Mouse (Mus musculus) neural tube, embryonic 12.5 days (tissue): ENCODE measurements around the gene Habp2. TPM values are rescaled to one million over a fixed set of nuclear protein-coding genes. Genes with fewer than 3 reads are reported as not detected.

Experiments used
- ATAC-seq: fragments of 200-750 bp; cut with Nextera tagmentation; 2 replicates; pipeline ENCODE4 v1.8.0; 2017; ENCODE audit warnings: low read depth, mild to moderate bottlenecking, moderate TSS enrichment, moderate library complexity; ENCODE audit not compliant: low FRiP score
- H3K27ac ChIP-seq: fragments of 300-500 bp; sonication (generic); 2 replicates; pipeline ENCODE4 v1.5.1; 2016
- H3K27me3 ChIP-seq: fragments of 300-500 bp; sonication (generic); replicated peaks from 2 replicates; pipeline ENCODE4 v1.6.1; 2016; ENCODE audit warnings: mild to moderate bottlenecking
- H3K36me3 ChIP-seq: fragments of 300-500 bp; sonication (generic); 2 replicates; pipeline ENCODE4 v1.6.1; 2016; ENCODE audit warnings: mild to moderate bottlenecking
- H3K4me1 ChIP-seq: fragments of 300-500 bp; sonication (generic); 2 replicates; pipeline ENCODE4 v1.6.1; 2016
- H3K4me2 ChIP-seq: fragments of 300-500 bp; sonication (generic); replicated peaks from 2 replicates; pipeline ENCODE4 v1.6.1; 2016; ENCODE audit warnings: mild to moderate bottlenecking
- H3K4me3 ChIP-seq: fragments of 300-500 bp; sonication (generic); 2 replicates; pipeline ENCODE4 v1.5.1; 2016
- H3K9ac ChIP-seq: fragments of 300-500 bp; sonication (generic); 2 replicates; pipeline ENCODE4 v1.6.1; 2016; ENCODE audit warnings: mild to moderate bottlenecking
- H3K9me3 ChIP-seq: fragments of 300-500 bp; sonication (generic); 2 replicates; pipeline ENCODE4 v1.6.1; 2016; ENCODE audit warnings: mild to moderate bottlenecking
- WGBS: fragments of 180-500 bp; shearing (Covaris S2); methylation state at CpG from one replicate; pipeline ENCODE4 v1.1.7; 2016; 5-methylcytosine and 5-hydroxymethylcytosine counted together
- polyA plus RNA-seq: library from polyadenylated mRNA; unstranded; fragments of >200 nt; fragmentation: Nextera tagmentation; extraction: Ambion mirVana; gene quantifications from 2 replicates; pipeline ENCODE4 v1.2.1, GENCODE M21; 2016

Habp2 gene
- polyA plus RNA-seq, 1 experiment from 2014 or later = not detected

DNA sequence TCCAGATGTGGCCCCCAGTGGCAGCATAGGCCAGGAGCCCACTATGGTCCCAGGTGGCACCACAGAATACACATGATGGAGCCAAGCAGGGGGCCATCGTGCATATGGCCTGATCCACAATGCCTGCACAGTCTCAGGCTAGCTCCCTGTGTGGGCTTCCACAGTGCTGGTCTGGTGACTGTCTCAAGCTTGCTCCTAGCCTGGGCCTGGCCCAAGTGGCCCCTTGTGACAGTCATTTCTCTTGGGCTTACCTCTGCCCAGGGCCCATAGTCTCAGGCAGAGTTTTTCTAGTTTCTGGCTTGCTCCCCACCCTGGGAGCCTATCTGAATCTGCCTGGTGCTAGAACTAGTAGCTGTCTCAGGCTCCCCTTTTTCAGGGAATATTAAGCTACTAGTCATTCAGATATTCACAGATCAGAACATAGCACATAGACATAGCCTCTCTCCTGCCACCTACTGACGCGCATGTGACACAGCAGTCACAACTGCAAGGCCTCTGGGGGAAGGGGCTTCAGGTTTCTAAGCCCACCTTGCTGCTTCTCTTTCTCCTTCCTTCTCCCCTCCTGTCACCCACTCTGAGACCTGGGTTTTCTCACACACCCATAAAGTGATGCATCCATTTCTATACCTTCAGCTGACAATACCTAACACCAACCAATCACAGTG lies 9.7 kb upstream of the Habp2 start:
- WGBS = 55% methylated on average over 3 of the region's 3 CpGs
- Histone ChIP-seq H3K4me2 (no peak overlapping the region), H3K27me3 (no peaks in the 10 kb centered on the region), H3K4me3 (no peak overlapping the region), H3K9ac (no peak overlapping the region), H3K4me1 (no peaks in the 10 kb centered on the region), H3K36me3 (no peaks in the 10 kb centered on the region), H3K9me3 (no peaks in the 10 kb centered on the region), H3K27ac (no peak overlapping the region)
- ATAC-seq = no peak

- Histone ChIP-seq H3K4me2 (no peak overlapping the region), H3K4me1 (no peaks in the 10 kb centered on the region), H3K27me3 (no peaks in the 10 kb centered on the region), H3K9ac (no peak overlapping the region), H3K36me3 (no peaks in the 10 kb centered on the region), H3K9me3 (no peaks in the 10 kb centered on the region), H3K27ac (no peak overlapping the region), H3K4me3 (no peak overlapping the region)
- WGBS = 90% methylated on average over 4 of the region's 4 CpGs
- no peak for ATAC-seq
Observed at GRCm38 (mm10) chr19:56277951-56278350, 9.0 kb upstream of the Habp2 start.

DNA sequence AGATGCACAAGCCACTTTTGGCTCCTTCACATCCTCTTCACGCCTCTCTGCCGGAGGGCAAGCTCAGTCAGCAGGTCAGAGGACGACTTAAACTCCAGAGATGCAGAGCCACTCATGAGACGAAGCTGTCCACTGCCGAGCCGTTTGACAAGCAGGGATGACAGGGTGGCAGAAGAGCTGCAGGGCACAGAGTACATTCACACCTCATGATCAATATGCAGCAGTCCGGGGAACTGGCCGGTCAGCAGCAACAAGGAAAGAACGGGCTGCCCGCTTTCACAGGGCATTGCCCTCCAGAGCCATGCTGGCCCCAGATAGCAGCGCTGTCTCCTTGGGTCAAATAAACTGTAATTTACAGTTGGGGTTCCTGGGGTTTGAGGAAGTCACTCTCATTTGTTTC lies 8.6 kb upstream of the Habp2 start:
- no peak for ATAC-seq
- Histone ChIP-seq H3K36me3 (no peaks in the 10 kb centered on the region), H3K27me3 (no peaks in the 10 kb centered on the region), H3K27ac (no peak overlapping the region), H3K4me1 (no peaks in the 10 kb centered on the region), H3K4me3 (no peak overlapping the region), H3K9me3 (no peaks in the 10 kb centered on the region), H3K9ac (no peak overlapping the region), H3K4me2 (no peak overlapping the region)
- 89% methylated on average over 11 of the region's 11 CpGs for WGBS

- no peak for ATAC-seq
- Histone ChIP-seq H3K4me1 (no peaks in the 10 kb centered on the region), H3K27ac (no peak overlapping the region), H3K4me2 (no peak overlapping the region), H3K9ac (no peak overlapping the region), H3K4me3 (no peak overlapping the region), H3K36me3 (no peaks in the 10 kb centered on the region), H3K27me3 (no peaks in the 10 kb centered on the region), H3K9me3 (no peaks in the 10 kb centered on the region)
- 79% methylated on average over 4 of the region's 4 CpGs for WGBS
Observed at GRCm38 (mm10) chr19:56285222-56285621, 1.7 kb upstream of the Habp2 start.

GRCm38 (mm10) chr19:56287580-56288367 lies 837 bp downstream of the Habp2 start:
- H3K27me3 ChIP-seq = no peaks in the 10 kb centered on the region
- no peaks in the 10 kb centered on the region for H3K9me3 ChIP-seq
- H3K4me1 ChIP-seq = no peaks in the 10 kb centered on the region
- H3K4me3 ChIP-seq = no peak overlapping the region
- no peak overlapping the region for H3K27ac ChIP-seq
- no peak overlapping the region for H3K9ac ChIP-seq
- WGBS = 89% methylated on average over 15 of the region's 15 CpGs
- H3K36me3 ChIP-seq = no peaks in the 10 kb centered on the region
- H3K4me2 ChIP-seq = no peak overlapping the region
- no peak for ATAC-seq

DNA sequence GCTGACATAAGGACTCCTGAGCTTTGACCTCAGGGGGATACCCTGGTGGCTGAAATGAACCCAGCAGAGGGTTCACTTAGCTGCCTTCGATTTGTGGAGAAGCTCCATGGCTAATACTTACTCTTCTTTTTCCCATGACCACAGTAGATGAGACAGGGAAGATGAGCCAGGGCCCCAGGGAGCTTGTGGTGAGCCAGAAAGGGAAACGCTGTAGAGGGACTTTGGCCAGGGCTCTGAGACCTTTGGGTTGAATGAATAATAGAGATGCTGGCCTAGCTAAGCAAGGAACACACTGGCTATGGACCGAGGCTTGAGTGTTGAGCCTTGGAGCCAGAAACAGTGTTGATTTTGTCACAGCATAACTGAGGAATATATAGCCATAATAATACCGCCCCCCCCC lies 1.5 kb downstream of the Habp2 start:
- no peak overlapping the region for H3K4me2 ChIP-seq
- WGBS = 87% methylated on average over 4 of the region's 4 CpGs
- no peak overlapping the region for H3K4me3 ChIP-seq
- H3K27ac ChIP-seq = no peak overlapping the region
- H3K4me1 ChIP-seq = no peaks in the 10 kb centered on the region
- no peak for ATAC-seq
- no peaks in the 10 kb centered on the region for H3K36me3 ChIP-seq
- no peak overlapping the region for H3K9ac ChIP-seq
- H3K9me3 ChIP-seq = no peaks in the 10 kb centered on the region
- no peaks in the 10 kb centered on the region for H3K27me3 ChIP-seq

- no peaks in the 10 kb centered on the region for H3K9me3 ChIP-seq
- 89% methylated on average over 8 of the region's 8 CpGs for WGBS
- H3K4me2 ChIP-seq = no peak overlapping the region
- H3K4me1 ChIP-seq = peaks cover under 1% of the 10 kb centered on the region
- no peaks in the 10 kb centered on the region for H3K27me3 ChIP-seq
- no peak overlapping the region for H3K4me3 ChIP-seq
- no peak overlapping the region for H3K27ac ChIP-seq
- no peak for ATAC-seq
- H3K9ac ChIP-seq = no peak overlapping the region
- no peaks in the 10 kb centered on the region for H3K36me3 ChIP-seq
Observed at GRCm38 (mm10) chr19:56289642-56290041, 2.7 kb downstream of the Habp2 start.

GRCm38 (mm10) chr19:56291898-56292297 lies 5.0 kb downstream of the Habp2 start:
- Histone ChIP-seq H3K4me2 (no peak overlapping the region), H3K4me1 (peaks cover 5% of the 10 kb centered on the region), H3K27ac (no peak overlapping the region), H3K9me3 (no peaks in the 10 kb centered on the region), H3K36me3 (no peaks in the 10 kb centered on the region), H3K27me3 (no peaks in the 10 kb centered on the region), H3K4me3 (no peak overlapping the region), H3K9ac (no peak overlapping the region)
- 77% methylated on average over 6 of the region's 6 CpGs for WGBS
- ATAC-seq = no peak

- no peak overlapping the region for H3K4me3 ChIP-seq
- WGBS = 69% methylated on average over 9 of the region's 9 CpGs
- H3K36me3 ChIP-seq = no peaks in the 10 kb centered on the region
- H3K4me2 ChIP-seq = no peak overlapping the region
- no peak for ATAC-seq
- no peak overlapping the region for H3K9ac ChIP-seq
- H3K9me3 ChIP-seq = no peaks in the 10 kb centered on the region
- H3K27ac ChIP-seq = no peak overlapping the region
- H3K27me3 ChIP-seq = no peaks in the 10 kb centered on the region
- peaks cover 5% of the 10 kb centered on the region for H3K4me1 ChIP-seq
Observed at GRCm38 (mm10) chr19:56292335-56292734, 5.4 kb downstream of the Habp2 start.

- Histone ChIP-seq H3K4me3 (no peak overlapping the region), H3K4me1 (peaks cover 5% of the 10 kb centered on the region), H3K4me2 (no peak overlapping the region), H3K27me3 (no peaks in the 10 kb centered on the region), H3K9ac (no peak overlapping the region), H3K27ac (no peak overlapping the region), H3K36me3 (no peaks in the 10 kb centered on the region), H3K9me3 (no peaks in the 10 kb centered on the region)
- 44% methylated on average over 7 of the region's 7 CpGs for WGBS
- peak; percentile 72 for ATAC-seq
Observed at GRCm38 (mm10) chr19:56294654-56295399, 7.9 kb downstream of the Habp2 start.

- H3K27ac ChIP-seq = no peak overlapping the region
- H3K9me3 ChIP-seq = no peaks in the 10 kb centered on the region
- no peaks in the 10 kb centered on the region for H3K27me3 ChIP-seq
- no peak overlapping the region for H3K4me2 ChIP-seq
- 90% methylated on average over 9 of the region's 9 CpGs for WGBS
- no peak overlapping the region for H3K9ac ChIP-seq
- H3K4me1 ChIP-seq = peaks cover 9% of the 10 kb centered on the region
- no peaks in the 10 kb centered on the region for H3K36me3 ChIP-seq
- no peak overlapping the region for H3K4me3 ChIP-seq
- no peak for ATAC-seq
Observed at GRCm38 (mm10) chr19:56296668-56297067, 9.7 kb downstream of the Habp2 start.

DNA sequence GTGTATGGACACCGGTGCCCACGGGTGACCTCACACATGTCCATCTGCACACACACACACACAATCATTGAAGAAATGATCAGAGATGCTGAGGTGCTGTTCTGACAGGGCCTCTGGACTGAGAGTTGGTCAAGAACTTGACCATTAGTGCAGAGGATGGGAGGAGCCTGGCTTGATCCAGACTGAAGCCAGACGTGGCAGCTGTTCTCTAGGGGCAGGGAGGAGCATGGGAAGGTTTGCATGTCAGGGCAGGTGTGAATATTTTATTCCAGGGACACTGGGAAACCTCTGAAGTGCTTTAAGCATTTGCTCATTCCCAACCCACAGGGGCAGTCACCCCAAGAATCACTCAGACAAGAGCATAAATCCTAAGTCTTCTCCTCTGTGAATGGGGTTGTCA lies 10.3 kb downstream of the Habp2 start:
- Histone ChIP-seq H3K36me3 (no peaks in the 10 kb centered on the region), H3K4me2 (no peak overlapping the region), H3K4me3 (no peak overlapping the region), H3K27me3 (no peaks in the 10 kb centered on the region), H3K27ac (no peak overlapping the region), H3K9me3 (no peaks in the 10 kb centered on the region), H3K9ac (no peak overlapping the region), H3K4me1 (peaks cover 9% of the 10 kb centered on the region)
- ATAC-seq = no peak
- WGBS = 67% methylated on average over 3 of the region's 3 CpGs
